Mouse (Mus musculus) liver, embryonic 14.5 days (tissue): ENCODE measurements at regions not wholly inside any gene's neighbourhood (a gene's known extent, or its start where the extent isn't known, plus 50 kb on each side); places are given as distances from the start of the nearest gene placed in this dataset.

ENCODE experiments used
- CTCF ChIP-seq: IDR thresholded peaks from 2 replicates; pipeline ENCODE4 v1.5.1; 2016; ENCODE audit warnings: antibody characterized with exemption, low read depth, control low read depth
- EP300 ChIP-seq: IDR thresholded peaks from 2 replicates; pipeline ENCODE4 v1.6.1; 2016; ENCODE audit warnings: antibody characterized with exemption, low read depth

- TF ChIP-seq CTCF (no peak), EP300 (no peak)
Observed at GRCm38 (mm10) chr8:113383974-113384373, 251.4 kb upstream of the Mon1b start.
